Mouse (Mus musculus): ENCODE results near the gene Upp2.

Upp2 gene

DNA sequence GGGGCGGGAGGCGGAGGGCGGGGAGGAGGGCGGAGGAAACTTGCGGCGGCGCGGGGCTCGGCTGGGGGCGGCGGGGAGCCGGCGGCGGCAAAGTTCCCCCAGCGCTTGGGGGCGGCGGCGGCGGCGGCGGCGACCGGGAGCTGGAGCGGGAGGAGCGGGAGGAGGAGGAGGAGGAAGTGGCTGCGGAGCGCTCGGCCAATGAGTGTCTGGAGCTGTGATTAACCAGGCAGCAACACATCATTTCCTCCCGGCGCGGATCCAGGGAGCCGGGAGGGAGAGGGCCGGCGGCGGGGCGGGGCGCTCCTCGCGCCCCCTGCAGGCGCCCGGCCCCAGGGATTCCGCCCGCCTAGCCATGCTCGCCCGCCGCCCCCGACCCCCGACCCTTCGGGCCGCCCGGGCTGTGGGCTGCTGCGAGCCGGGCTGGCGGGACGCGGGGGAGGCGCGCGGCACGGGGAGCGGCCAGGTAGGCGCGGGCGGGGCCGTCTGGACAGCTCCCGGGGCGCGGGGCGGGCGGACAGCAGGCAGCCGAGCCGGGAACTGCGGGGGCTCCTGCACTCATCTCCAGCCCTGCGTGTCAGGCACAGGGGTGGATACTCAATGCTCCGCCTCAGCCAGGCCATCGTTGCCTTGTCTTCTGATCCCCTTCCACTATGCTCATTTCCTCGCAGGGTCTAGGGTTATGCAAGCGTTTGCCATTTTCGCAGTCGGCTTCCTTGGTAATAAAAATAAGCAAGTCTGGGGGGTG is at the start of gene Upp2, which contains the start of gene Acvr1:
Upp2 (plus strand) TSS at position 233 of the 745 bp plus-strand sequence.
Acvr1 (minus strand) TSS at position 92 of the 745 bp plus-strand sequence.
- DNase-seq (ENCODE audit: low read depth, low spot score) = peak; percentile 83

GRCm38 (mm10) chr2:58518517-58518916 is 48.6 kb upstream of the Upp2 start:
- DNase-seq (ENCODE audit: low read depth, low spot score) = no peak

DNA sequence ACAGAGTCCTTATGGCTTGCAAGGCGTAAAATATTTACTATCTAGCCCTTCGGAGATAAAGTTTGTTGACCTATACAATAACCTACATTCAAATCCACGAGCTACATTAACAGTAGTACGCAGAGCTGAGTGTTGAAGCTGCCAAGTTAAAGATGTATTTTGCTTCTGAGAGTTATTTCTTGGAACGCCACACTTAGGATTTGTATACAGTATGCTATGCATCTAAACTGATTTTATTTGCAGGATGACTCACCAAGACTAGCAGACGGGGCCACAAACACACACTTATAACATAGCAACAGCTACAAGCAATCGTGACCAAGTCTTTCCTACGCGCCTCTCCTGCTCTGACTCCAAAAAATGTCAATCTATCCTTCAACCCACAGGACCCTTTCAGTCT is 46.4 kb upstream of the Upp2 start:
- DNase-seq (ENCODE audit: low read depth, low spot score) = no peak

GRCm38 (mm10) chr2:58521621-58522020 is 45.5 kb upstream of the Upp2 start:
- DNase-seq (ENCODE audit: low read depth, low spot score) = no peak

- DNase-seq (ENCODE audit: low read depth, low spot score) = no peak
These were observed 44.0 kb upstream of the Upp2 start for GRCm38 (mm10) chr2:58523097-58523496.

GRCm38 (mm10) chr2:58523894-58524293 is 43.2 kb upstream of the Upp2 start:
- DNase-seq (ENCODE audit: low read depth, low spot score) = no peak

GRCm38 (mm10) chr2:58524356-58524755 is 42.7 kb upstream of the Upp2 start:
- DNase-seq (ENCODE audit: low read depth, low spot score) = no peak

- DNase-seq (ENCODE audit: low read depth, low spot score) = no peak
These were observed 39.3 kb upstream of the Upp2 start for GRCm38 (mm10) chr2:58527786-58528185.

DNA sequence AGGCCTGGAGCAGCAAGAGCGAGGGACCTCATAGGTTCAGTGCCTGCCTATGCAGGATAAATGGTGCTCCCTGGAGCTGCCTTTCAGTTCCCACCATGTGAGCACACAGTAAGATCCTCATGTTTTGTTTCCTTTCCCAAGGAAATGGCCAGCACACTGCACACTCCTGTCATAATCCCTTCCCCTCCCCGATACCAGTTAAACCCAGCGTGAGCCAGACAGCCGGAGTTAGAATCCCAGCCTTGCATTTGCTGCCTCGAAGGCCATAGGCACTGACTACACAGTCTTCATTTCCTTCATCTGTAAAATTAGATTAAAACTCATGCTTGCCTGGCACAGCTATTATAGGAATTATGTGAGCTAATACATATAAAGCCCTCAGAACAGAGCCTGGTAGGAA is 37.7 kb upstream of the Upp2 start:
- no peak for DNase-seq (ENCODE audit: low read depth, low spot score)

DNA sequence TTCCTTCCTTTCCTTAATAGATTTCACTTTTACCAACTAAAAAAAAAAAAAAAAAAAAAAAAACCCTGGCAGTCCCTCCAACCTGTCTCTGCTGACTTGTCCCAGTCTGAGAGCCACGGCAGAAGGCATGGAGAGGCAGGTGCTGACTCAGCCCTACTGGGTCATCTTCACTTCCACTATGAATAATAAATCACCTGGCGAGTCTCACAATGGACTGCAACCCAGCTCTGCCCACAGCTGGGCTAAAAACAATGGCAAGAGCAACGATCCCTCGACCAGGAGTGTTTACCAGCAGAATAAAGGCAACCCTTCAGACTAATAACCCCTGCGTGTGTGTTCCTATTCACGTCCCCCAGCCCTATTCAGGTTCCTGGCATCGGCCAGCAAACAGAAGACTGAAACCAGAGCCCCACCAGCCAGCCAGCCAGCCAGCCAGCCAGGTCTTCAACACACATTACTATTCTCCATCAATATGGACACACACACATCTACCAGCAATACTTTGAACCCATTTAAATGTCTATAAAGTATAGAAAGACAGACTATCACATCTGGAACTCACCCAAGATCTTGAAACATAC is 37.1 kb upstream of the Upp2 start:
- DNase-seq (ENCODE audit: low read depth, low spot score) = no peak

DNA sequence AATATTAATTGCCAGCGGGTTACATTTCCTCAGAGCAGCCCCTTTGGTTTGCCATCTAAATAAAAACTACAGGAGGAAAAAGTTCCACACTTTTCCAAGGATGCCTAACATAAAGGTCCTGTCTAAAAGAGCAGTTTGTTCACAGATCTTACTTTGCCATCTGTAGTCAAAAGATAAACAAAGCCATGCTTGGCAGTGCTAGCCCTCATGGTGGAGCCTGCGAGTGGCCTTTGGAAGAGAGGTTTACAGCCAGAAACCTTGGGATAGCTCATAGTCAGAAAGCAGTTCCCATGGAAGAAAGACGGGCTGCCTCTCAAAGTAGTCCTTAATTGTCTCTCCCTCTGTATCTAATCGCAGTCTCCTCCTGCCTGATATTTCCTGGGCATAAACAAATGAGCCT is 36.6 kb upstream of the Upp2 start:
- no peak for DNase-seq (ENCODE audit: low read depth, low spot score)

DNA sequence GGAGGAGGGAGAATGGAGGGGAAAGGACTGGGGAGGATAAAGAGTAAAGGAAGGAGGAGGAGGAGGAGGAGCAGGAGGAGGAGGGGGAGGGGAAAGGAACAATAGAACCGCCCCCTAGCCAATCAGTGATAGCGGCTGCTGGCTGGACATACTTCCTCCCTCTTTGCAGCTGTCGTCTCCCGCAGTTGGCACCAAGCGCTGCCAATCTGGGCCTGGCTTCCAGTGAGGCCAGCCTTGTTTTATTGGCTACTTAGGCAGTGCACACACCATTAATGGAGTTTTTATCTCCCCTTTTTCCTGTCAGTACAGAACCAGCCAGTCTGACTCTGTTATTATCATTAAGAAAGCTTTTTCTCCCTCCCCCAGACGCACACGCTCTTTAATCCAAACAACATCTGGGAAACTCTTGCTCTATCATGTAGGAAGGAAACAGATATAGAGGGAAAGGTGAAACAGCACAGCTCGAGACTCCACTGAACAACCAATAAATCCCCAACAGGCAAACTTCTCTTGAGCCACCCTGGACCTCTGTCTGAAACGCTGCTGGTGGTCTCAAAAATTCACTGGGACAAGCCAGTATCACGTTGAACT is 34.7 kb upstream of the Upp2 start:
- peak; percentile 80 for DNase-seq (ENCODE audit: low read depth, low spot score)

DNA sequence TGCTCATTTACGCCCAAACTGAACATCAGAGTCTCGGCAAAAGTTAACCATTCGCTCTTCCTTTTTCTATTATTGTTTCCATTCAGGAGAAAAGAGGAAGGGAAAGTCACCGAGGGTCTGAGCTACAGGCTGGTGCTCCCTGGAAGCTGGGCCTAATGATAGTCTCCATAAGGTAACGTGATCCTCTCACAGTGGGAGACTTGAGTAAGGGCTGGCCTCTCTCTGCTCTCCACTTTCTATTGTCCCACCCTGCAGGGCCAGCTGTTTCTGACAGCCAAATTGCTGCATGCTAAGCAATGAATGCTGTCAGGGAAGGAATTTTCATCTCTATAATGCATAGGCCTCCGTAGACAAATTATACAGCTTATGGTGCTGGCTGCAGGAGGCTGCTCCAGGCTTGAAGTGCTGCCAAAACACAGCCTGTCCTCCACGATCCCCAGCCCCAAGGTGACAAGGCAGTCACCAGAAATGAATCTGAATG is 33.5 kb upstream of the Upp2 start:
- DNase-seq (ENCODE audit: low read depth, low spot score) = peak; percentile 55

- no peak for DNase-seq (ENCODE audit: low read depth, low spot score)
These were observed 32.7 kb upstream of the Upp2 start for GRCm38 (mm10) chr2:58534379-58534778.

- DNase-seq (ENCODE audit: low read depth, low spot score) = no peak
These were observed 31.9 kb upstream of the Upp2 start for GRCm38 (mm10) chr2:58535233-58535632.

DNA sequence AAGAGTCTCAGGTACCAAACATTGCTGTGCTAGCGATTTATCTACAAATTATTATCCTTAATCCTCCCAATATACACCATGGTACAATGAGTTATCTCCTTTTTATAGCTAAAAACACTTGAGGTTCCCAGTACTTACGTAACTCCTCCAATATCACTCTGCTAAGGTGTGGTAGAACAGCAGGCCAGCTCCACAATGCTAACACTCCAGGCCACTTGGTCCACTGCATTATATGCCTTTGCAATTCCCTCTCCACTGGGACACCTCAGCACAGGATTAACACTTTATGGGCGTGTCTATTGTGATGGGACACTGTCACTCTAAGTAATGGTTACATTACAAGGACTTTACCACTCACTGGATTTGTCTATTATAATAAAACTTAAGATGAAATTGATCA is 30.3 kb upstream of the Upp2 start:
- DNase-seq (ENCODE audit: low read depth, low spot score) = no peak

GRCm38 (mm10) chr2:58538196-58538595 is 28.9 kb upstream of the Upp2 start:
- no peak for DNase-seq (ENCODE audit: low read depth, low spot score)

DNA sequence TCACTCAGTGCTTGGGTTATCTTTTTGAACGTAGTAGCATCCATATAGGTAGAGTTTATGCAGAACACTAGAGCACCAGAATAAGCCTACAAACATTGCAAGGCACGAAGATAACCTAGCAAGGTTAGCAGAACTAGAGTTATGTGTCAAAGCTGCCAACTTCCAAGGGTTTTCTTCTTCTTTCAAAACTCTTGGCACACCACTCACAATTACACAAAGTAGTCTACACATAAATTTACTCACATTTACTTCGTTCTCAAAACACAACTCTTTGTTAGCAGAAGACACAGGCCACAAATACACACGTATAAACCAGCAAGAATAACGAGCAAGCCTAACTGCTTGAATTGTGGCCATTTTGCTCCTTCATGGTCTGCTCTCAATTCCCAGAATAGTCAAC is 23.8 kb upstream of the Upp2 start:
- DNase-seq (ENCODE audit: low read depth, low spot score) = no peak

DNA sequence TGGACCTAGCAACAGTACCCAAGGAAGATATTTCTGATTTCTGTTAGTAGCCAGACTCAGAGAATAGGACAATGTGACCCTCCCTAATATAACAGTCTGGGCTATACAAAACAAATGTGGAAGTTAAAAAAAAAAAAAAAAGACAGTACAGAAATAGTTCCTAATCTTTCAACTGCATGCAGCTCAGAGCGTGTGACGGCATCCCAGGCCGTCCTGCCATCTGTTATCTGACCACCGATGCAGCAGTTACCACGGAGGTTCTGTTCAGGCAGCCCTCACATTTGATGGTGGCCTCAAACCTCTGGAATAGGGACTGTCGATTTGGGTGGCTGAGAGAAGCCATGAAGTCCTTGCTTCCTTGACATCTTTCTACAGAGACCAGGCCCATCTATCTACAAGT is 22.7 kb upstream of the Upp2 start:
- DNase-seq (ENCODE audit: low read depth, low spot score) = no peak

DNA sequence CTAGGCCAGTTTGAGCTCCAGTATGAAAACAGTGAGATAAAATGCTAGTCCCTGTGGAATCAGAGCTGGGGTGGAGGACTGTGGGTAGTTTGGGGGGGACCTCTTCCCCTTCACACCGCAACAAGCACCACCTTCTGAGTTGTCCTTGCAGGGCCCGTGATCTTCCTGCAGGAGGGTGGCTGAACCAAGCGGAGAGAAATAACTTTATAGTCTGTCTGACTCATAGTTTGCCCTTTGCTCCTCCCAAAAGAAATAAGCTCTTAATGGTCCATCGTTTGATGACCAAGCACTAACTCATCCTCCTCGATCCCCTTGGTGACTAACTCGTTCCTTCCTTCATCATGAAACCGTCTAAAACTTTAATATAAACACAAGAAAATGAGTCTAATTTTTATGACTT is 20.8 kb upstream of the Upp2 start:
- no peak for DNase-seq (ENCODE audit: low read depth, low spot score)

- DNase-seq (ENCODE audit: low read depth, low spot score) = no peak
These were observed 18.2 kb upstream of the Upp2 start for GRCm38 (mm10) chr2:58548943-58549342.

- DNase-seq (ENCODE audit: low read depth, low spot score) = no peak
These were observed 17.1 kb upstream of the Upp2 start for GRCm38 (mm10) chr2:58549960-58550359.

DNA sequence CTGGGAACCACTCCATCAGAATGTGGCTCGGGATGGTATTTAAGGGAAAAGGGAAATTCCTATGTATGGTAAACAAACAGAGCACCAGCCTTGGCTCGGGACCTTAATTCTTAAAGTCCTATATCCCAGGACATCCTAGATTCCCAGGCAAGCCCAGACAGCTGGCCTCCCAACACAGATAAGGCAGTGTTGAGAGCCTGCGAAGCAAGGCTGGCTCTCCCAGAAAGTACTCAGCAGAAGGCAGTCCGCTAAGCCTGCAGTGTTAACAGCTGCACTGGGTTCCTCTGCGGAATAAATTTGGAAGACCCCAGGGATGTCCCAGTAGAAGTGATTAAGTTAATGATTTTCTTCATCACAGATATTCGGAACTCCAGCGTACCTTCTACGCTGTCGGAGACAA is 16.6 kb upstream of the Upp2 start:
- DNase-seq (ENCODE audit: low read depth, low spot score) = no peak
